Mouse (Mus musculus): ENCODE results near the gene Daam1. TPM values are rescaled to one million over a fixed set of nuclear protein-coding genes. Genes with fewer than 3 reads are reported as not detected.

Daam1 gene
- total RNA-seq, 2 experiments from 2014 or later: 8.0 to 12.8 TPM

DNA sequence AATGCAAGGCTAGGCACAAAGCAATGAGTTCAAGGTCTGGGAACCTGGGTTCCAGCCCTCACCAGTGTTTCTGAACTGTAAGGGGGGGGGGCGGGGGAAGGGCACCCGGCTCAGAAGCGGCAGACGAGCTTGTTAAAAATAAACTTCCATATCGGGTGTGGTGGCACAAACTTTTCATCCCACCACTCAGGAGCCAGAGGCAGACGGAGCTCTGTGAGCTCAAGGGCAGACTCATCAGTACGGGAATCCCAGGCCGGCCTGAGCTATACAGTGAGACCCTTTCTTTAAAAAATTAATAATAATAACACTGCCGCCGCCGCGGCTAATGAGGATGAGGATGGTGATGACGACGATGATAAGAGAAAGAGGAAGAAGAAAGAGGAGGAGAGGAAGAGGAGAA is 18.3 kb upstream of the Daam1 start:
- DNase-seq: no peak
- Histone ChIP-seq H3K27ac (no peak overlapping the region), H3K4me3 (no peak overlapping the region)
- no peak for TF ChIP-seq CTCF (IDR thresholded peaks at IDR 0.05)
- intact Hi-C loops (cut with DNase I): no loop called here

DNA sequence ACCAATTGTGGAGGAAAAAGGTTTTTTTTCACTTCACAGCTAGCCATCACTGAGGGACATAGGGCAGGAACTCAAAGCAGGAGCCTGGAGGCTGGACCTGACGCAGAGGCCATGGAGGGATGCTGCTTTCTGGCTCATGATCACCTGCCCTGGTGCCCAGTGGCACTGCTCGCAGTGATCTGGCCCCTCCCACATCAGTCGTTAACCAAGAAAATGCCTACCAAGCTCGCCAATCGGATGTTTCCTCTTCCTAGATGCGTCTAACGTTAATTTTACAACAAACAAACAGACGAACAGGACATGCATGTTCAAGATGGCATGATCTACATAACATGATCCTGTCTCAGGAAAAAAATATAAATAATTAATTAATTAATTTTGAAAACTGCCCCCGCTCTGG is 17.6 kb upstream of the Daam1 start:
- intact Hi-C loops (cut with DNase I): no loop called here
- Histone ChIP-seq H3K27ac (no peak overlapping the region), H3K4me3 (no peak overlapping the region)
- no peak for DNase-seq
- no peak for TF ChIP-seq CTCF (IDR thresholded peaks at IDR 0.05)

DNA sequence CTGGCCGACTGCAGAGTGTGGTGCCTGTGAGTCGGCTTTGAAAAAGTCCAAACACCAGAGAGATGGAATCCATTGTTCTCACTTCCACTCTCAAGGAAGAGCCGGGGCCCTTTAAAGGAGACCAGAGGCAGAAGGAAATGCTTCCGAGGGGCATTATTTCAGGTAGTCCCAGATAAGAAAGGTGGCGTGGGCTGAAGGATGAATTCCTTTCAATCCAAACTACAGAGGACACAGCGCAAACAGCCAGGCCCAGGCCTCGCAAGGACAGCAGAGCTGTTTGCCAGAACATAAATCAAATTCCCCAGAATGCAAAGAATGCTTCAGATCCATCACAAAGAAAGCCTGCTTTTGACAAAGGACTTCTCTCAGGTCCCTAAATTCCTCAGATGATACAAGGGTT is 17.1 kb upstream of the Daam1 start:
- no peak for TF ChIP-seq CTCF (IDR thresholded peaks at IDR 0.05)
- no peak overlapping the region for H3K4me3 ChIP-seq
- no peak overlapping the region for H3K27ac ChIP-seq
- no peak for DNase-seq
- intact Hi-C loops (cut with DNase I): no loop called here

DNA sequence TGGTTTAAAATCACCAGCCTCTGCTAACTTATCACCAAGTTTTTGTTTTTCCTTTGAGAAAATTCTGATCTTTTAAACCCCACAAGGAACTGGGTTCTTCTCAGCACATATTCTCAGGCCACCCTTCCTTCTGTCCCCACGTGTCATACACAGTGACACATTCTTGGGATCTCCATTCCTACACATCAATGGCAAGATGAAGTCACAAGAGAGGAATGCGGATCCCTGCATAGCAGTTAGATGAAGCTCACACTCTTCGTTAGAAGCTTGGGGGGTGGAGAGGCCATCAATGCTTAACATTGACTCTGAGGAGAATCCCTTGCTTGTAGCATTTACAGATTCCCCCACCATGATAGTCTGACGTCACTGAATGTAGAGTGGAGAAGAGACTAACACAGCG is 10.8 kb upstream of the Daam1 start:
- intact Hi-C loops (cut with DNase I): no loop called here
- no peak for DNase-seq
- Histone ChIP-seq H3K27ac (no peak overlapping the region), H3K4me3 (no peak overlapping the region)
- no peak for TF ChIP-seq CTCF (IDR thresholded peaks at IDR 0.05)

DNA sequence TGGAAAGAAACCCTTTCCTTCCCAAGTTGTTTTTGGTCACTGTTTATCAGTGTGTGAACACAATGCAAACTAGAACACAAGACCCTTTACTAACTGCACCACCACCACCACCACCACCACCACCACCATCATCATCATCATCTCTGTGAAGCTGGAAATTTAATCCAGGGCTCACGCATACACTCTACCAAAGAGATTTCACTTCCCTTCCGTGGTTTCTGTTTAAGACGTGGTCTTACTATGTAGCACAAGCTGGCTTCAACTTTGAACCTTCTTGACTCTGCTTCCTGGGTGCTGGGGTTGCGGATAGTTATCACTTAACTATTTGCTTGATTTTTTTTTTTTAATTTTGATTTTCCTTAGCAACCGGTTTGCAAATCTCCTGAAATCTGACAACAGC is 9.6 kb upstream of the Daam1 start:
- intact Hi-C loops (cut with DNase I): no loop called here
- Histone ChIP-seq H3K4me3 (no peak overlapping the region), H3K27ac (no peak overlapping the region)
- TF ChIP-seq CTCF (IDR thresholded peaks at IDR 0.05): no peak
- DNase-seq: no peak

DNA sequence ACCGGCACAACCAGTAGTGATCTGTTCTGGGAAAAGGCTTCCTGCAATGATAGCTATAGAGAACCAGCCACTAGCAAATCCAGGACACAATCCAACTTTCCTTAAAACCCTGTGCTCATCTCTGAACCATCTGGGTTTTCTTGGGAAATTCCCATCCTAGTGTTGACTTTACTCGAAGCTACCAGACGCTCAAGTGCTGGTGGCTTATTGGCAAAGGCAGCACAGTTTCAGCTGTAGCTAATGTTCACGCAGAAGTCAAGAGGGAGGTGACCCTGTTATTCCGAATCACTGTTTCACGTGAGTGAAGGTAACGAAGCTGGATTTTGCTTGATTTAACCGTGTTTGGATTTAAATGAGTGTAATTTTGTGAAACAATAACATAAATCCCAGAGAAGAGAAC is 9.1 kb upstream of the Daam1 start:
- intact Hi-C loops (cut with DNase I): no loop called here
- Histone ChIP-seq H3K27ac (0 out of 2 replicates have a peak overlapping the region, but pooled peaks have one; percentile 21), H3K4me3 (0 out of 2 replicates have a peak overlapping the region, but pooled peaks have one; percentile 9)
- DNase-seq: no peak
- TF ChIP-seq CTCF (IDR thresholded peaks at IDR 0.05): no peak

DNA sequence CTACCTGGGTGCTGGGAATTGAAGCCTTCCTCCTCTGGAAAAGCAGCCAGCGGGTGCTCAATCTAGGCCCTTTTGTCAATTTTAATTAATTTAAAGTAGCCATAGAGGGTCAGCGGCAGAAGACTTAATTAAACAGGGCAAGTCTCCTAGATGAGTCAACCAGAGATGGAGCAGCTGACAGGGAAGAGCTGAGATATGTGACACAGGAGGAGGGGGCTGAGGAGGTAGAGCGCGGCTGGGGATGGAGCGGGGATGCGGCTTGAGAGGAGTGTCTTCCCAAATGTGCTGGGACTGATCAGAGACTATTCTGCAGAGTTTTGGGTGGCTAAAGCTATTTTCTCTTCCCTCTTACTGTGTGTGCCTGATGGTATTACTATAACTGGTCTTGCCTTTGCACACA is 6.0 kb upstream of the Daam1 start:
- H3K4me3 ChIP-seq: no peak overlapping the region
- intact Hi-C loops (cut with DNase I): loop anchor here (5.0 kb wide), 1 partner anchor 58 kb away; no protein-coding TSS in a partner anchor

DNA sequence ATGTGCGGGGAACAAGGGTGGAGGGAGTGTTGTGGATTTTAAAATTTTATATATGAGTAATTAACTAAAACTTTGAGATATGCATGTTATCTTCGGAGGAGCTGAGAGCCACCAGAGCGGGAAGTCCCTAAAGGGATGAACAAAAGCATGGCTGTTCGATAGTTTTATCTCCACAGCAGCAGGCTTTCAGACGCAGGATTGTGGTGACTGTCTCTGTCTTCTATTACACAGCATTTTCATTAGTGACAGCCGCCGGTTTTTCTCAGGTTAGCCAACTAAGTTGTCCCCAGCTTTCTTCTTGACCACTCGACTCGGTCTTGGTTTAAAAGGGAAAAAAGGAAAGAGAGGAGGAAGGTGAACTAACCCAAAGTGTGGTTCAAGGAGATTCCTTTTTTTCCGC is 739 bp upstream of the Daam1 start:
- DNase-seq: no peak
- Histone ChIP-seq H3K27ac (peak overlapping the region; percentile 90), H3K4me3 (peak overlapping the region; percentile 94)
- TF ChIP-seq CTCF (IDR thresholded peaks at IDR 0.05): no peak
- intact Hi-C loops (cut with DNase I): loop anchor here (2.0 to 5.0 kb wide), 4 partner anchors 57 to 217 kb away; no protein-coding TSS in a partner anchor

More for the DNA sequence above, 6.0 kb upstream of the Daam1 start:
- no peak overlapping the region for H3K27ac ChIP-seq
- no peak for DNase-seq
- TF ChIP-seq CTCF (IDR thresholded peaks at IDR 0.05): no peak

DNA sequence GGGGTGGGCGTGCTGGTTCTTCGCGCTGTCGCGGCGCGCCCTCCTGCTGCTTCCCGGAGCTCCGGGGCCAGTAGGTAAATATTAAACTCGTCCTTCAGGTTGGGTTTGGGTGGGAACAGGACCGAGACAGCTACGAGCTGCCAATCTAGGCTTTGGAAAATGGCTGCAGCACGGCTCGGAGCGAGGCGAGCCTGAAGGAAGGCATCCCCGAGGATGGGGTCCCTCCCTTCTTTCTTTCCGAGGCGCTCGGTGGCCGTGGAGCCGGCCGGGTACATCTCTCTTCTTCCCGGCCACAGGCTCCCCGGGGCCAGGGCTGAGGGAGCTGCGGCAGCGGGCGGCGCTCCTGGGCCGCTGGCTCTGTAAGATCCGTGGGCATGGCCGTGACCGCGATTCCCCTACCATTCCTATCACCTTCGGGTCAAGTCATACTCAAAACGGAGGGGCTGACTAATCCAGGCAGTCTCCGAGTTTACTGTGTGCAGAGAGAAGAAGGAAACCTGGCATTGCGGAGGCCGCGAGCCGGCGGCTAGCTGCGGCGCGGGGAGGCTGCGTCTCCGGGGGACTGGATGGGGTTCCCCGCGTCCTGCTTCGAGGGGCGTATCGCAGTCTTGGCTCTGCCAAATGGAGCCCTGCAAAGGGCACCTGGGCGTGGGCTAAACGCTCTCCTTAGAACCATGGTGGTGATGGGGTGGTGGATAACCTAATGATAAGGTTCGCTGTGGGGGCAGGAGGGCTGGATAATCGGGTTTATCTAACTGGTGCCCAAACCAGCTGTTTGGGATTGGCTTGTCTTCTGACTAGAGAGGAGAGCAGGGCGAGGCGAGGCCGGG is 595 bp downstream of the Daam1 start:
- peak overlapping the region; percentile 94 for H3K4me3 ChIP-seq
- DNase-seq: peak; percentile 73
- TF ChIP-seq CTCF (IDR thresholded peaks at IDR 0.05): peak; percentile 33; the same call in 1 of the 2 replicates
- intact Hi-C loops (cut with DNase I): loop anchor here (2.0 to 5.0 kb wide), 4 partner anchors 56 to 215 kb away; no protein-coding TSS in a partner anchor
- H3K27ac ChIP-seq: peak overlapping the region; percentile 94

DNA sequence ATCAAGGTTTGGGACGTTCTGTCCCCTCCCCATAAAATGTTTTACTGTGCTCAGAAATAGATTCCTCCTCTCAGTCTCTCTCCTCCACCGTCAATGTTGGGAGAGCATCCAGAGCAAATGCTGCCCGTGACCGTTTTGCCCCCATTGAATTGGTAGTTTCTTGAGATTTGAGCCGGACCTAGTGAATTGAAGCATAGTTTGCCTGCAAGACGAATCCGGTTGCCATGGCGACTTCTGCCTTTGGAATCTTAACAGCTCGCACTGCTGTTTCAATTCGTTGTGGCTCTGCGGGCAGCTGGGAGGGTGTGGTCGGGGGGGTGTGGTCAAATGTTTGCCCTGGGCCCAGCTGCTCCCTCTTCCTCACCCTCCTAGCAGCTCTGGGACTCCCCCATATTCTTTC is 1.3 kb downstream of the Daam1 start:
- intact Hi-C loops (cut with DNase I): loop anchor here (5.0 kb wide), 3 partner anchors 55 to 150 kb away; no protein-coding TSS in a partner anchor
- Histone ChIP-seq H3K27ac (peak overlapping the region; percentile 94), H3K4me3 (peak overlapping the region; percentile 94)
- no peak for TF ChIP-seq CTCF (IDR thresholded peaks at IDR 0.05)
- DNase-seq: peak; percentile 74

DNA sequence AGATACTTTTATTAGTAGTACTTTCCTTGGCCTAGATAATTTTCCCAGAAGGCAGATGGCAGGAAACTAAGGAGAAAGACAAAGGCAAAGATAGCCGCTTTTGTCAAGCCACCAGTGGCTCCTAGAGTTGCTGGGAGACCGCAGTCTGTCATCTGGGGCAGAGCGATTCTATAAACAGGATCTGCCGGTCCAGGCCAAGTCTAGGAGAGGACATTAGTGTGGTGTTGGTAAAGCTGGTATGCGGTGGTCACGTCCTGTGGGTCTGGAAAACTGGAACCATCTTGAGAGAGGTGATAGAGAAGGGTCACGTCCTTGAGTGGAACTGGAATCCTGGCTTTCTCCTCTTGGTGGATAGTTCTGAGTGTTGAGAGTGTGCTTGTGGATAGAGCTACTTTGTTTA is 3.2 kb downstream of the Daam1 start:
- Histone ChIP-seq H3K27ac (peak overlapping the region; percentile 20), H3K4me3 (no peak overlapping the region)
- no peak for DNase-seq
- intact Hi-C loops (cut with DNase I): loop anchor here (5.0 kb wide), 3 partner anchors 53 to 148 kb away; no protein-coding TSS in a partner anchor
- TF ChIP-seq CTCF (IDR thresholded peaks at IDR 0.05): no peak

DNA sequence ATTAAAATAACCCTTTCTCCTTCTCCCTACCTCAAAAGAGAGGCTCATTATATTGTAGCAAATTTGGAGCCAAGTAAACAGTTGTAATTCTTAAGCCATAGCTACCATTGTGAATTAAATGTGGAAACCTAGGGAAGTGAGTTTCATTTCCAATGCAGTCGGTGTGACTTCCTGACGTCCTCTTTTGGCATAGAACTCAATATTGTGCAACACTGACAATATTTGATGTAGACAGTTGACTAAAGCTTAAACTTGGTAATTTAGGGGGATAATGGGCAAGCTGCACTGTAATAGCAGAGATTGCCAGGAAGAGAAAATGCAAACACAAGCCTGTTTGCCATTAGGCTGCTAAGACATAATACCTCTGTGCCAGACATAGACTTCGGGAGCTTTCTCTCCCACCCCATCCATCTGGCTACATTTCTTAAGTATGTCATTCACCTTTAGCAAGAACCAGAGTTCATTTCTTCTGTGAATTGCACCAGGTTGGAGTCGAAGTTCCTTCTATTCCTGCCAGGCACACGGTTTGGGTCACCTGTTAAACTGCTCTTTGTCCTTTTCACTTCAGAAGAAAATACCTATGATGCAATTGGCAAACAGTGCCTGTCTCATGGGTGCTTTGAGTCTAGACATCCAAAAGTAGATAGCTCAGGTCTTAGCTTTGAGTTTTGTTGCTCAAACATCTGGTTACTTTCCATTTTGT is 5.2 kb downstream of the Daam1 start:
- no peak for TF ChIP-seq CTCF (IDR thresholded peaks at IDR 0.05)
- no peak overlapping the region for H3K4me3 ChIP-seq
- intact Hi-C loops (cut with DNase I): no loop called here
- DNase-seq: no peak
- peak overlapping the region; percentile 50 for H3K27ac ChIP-seq

DNA sequence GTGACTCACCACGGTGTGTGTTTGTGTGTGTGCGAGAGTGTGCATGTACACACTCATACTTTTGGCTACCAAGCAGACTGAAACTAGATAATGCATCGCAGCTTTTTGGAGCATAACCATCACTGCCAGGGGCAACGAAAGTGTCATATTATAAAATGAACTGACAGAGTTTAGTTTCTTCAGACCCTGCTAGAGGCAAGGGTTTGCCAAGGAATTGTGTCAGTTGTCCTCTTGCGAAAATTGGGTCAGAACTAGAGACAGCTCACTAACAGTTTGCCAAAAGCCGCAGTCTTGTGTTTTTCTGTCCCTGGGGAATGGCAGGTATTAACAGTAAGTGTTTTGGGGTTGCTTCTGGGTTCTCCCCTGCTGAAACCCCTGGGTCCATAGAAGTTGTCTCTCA is 5.9 kb downstream of the Daam1 start:
- TF ChIP-seq CTCF (IDR thresholded peaks at IDR 0.05): no peak
- intact Hi-C loops (cut with DNase I): no loop called here
- Histone ChIP-seq H3K4me3 (no peak overlapping the region), H3K27ac (peak overlapping the region; percentile 50)
- no peak for DNase-seq
